Mouse (Mus musculus): ENCODE measurements around the gene Creb5. TPM values are rescaled to one million over a fixed set of nuclear protein-coding genes. Genes with fewer than 3 reads are reported as not detected.
A peak's percentile ranks its signal among the peaks of the same experiment; 100 is the strongest.

Creb5 gene
- polyA plus RNA-seq, 1 experiment from 2014 or later, result 38.9 TPM

- H3K27me3 ChIP-seq, result no peaks in the 10 kb centered on the region
- H3K36me3 ChIP-seq (replicated peaks), result no peaks in the 10 kb centered on the region
- H3K9me3 ChIP-seq, result no peaks in the 10 kb centered on the region
- peaks cover 49% of the 10 kb centered on the region for H3K4me1 ChIP-seq
- peak overlapping the region; percentile 44; the same call in 1 of the 2 replicates for H3K9ac ChIP-seq
- WGBS, result 61% methylated on average over 4 of the region's 4 CpGs
- ATAC-seq (ENCODE audit: low FRiP score), result no peak
- H3K4me3 ChIP-seq (replicated peaks), result no peak overlapping the region
- peak overlapping the region; percentile 52 for H3K4me2 ChIP-seq
- H3K27ac ChIP-seq, result peak overlapping the region; percentile 93
Observed at GRCm38 (mm10) chr6:53572456-53572855, 285.4 kb downstream of the Creb5 start.

DNA sequence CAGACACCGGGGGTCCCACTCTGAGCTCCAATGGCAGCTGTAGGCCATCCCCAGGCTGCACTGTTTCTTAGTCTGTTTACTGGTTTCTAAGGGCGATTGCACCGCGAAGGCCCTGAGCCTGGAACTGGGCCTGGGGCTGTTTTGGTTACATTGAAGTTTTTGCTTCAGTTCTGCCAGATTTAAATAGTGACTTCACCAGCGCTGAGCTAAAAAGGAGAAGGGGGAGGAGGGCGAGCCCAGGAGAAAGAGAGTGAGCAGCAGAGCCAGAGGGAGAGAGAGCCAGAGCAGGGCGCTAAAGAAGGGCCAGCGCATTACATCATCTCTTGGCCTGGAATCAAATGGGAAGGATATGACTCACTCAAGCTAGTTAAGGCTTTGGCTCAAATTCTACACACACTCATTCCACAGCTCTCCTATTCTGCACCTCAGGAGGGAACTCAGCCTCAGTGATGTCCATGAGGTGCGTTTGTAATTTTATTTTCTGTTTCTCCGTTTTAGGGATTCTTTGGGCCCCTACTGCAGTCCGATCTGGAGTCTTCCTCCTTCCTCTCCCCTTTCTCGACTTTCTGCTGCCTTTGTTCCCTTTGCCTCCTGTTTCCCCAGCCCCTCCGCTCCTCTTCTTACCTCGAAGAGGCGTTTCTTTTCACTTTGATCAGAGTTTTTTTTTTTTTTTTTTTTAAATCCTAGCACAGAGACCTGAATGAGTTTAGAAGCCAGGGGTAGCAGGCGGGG lies 286.1 kb downstream of the Creb5 start:
- no peaks in the 10 kb centered on the region for H3K36me3 ChIP-seq (replicated peaks)
- 3% methylated on average over 16 of the region's 16 CpGs for WGBS
- H3K27ac ChIP-seq, result peak overlapping the region; percentile 93
- peak; percentile 91 for ATAC-seq (ENCODE audit: low FRiP score)
- H3K4me2 ChIP-seq, result peak overlapping the region; percentile 52
- H3K4me3 ChIP-seq (replicated peaks), result peak overlapping the region; percentile 31
- H3K27me3 ChIP-seq, result no peaks in the 10 kb centered on the region
- no peaks in the 10 kb centered on the region for H3K9me3 ChIP-seq
- H3K9ac ChIP-seq, result peak overlapping the region; percentile 44
- H3K4me1 ChIP-seq, result peaks cover 49% of the 10 kb centered on the region

DNA sequence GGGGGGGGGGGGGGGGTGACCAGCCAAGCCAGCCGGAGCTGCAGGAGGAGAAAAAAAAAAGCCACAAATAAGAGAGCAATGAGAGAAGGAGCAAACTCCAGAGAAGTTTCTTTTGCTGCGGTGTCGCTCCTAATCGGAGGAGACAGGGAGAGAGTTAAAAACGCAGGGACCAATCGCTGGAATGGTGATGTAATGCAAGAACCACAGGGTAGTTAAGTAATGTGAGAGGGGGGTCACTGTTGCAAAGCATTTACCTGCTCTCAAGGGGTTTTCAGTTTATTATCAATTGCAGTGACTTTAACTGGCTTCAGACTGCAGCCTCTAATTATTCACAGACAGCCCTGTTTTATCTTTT lies 286.6 kb downstream of the Creb5 start:
- Histone ChIP-seq H3K27ac (peak overlapping the region; percentile 93), H3K9me3 (no peaks in the 10 kb centered on the region), H3K27me3 (no peaks in the 10 kb centered on the region), H3K4me3 (replicated peaks) (peak overlapping the region; percentile 31), H3K4me2 (peak overlapping the region; percentile 52), H3K4me1 (peaks cover 48% of the 10 kb centered on the region), H3K36me3 (replicated peaks) (no peaks in the 10 kb centered on the region), H3K9ac (peak overlapping the region; percentile 44)
- under 1% methylated on average over 6 of the region's 6 CpGs for WGBS
- peak; percentile 39; the same call in 1 of the 2 replicates for ATAC-seq (ENCODE audit: low FRiP score)

- 28% methylated on average over 12 of the region's 12 CpGs for WGBS
- Histone ChIP-seq H3K4me3 (replicated peaks) (peak overlapping the region; percentile 31), H3K27ac (peak overlapping the region; percentile 93), H3K9ac (peak overlapping the region; percentile 44), H3K27me3 (no peaks in the 10 kb centered on the region), H3K36me3 (replicated peaks) (no peaks in the 10 kb centered on the region), H3K4me1 (peaks cover 45% of the 10 kb centered on the region), H3K9me3 (no peaks in the 10 kb centered on the region), H3K4me2 (peak overlapping the region; percentile 52)
- ATAC-seq (ENCODE audit: low FRiP score), result no peak
Observed at GRCm38 (mm10) chr6:53574097-53574496, 287.0 kb downstream of the Creb5 start.

DNA sequence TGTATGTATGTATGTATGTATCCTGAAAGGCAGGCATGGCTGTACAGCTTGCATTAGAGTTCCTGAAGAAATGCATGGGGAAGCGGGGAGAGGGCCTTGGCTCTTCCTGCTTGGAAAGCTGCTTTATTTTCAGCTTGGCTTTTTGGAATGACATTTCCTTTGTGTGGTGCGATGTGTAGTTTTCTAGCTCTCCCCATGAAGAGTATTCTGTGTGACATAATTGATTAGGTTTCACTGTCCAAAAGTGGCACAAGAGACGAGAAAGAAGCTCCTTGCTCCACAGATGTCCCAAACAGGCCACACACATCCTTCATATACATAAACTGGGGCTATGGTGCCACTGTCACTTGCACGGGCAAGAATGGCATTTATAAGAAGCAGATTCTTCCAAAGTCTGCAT lies 288.1 kb downstream of the Creb5 start:
- ATAC-seq (ENCODE audit: low FRiP score), result no peak
- no peaks in the 10 kb centered on the region for H3K27me3 ChIP-seq
- peak overlapping the region; percentile 52 for H3K4me2 ChIP-seq
- H3K9me3 ChIP-seq, result no peaks in the 10 kb centered on the region
- peak overlapping the region; percentile 30 for H3K9ac ChIP-seq
- no peak overlapping the region for H3K4me3 ChIP-seq (replicated peaks)
- H3K27ac ChIP-seq, result no peak overlapping the region
- 63% methylated on average over 4 of the region's 4 CpGs for WGBS
- no peaks in the 10 kb centered on the region for H3K36me3 ChIP-seq (replicated peaks)
- H3K4me1 ChIP-seq, result peaks cover 40% of the 10 kb centered on the region

GRCm38 (mm10) chr6:53575836-53576235 lies 288.8 kb downstream of the Creb5 start:
- WGBS, result 91% methylated on average over 3 of the region's 3 CpGs

DNA sequence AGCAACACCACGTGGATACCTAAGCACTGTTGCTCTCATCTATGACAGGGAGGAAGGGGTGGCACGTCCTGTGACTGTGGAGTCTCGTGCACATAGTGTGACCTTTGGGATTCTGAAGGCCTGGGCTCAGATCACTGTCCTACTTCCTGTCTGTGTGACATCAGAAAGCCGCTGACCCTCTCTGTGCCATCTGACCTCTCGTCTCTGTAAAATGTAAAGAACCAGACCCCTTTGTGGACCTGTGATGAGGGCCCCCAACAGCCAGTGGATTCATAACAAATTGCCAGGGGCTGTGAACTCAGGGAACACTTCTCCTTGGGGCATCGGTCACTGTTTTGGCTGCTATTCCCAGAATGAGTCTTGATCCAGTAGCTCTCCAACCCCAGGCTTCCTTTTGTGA lies 289.8 kb downstream of the Creb5 start:
- H3K4me3 ChIP-seq (replicated peaks), result no peak overlapping the region
- H3K36me3 ChIP-seq (replicated peaks), result no peaks in the 10 kb centered on the region
- H3K9ac ChIP-seq, result no peak overlapping the region
- peaks cover 41% of the 10 kb centered on the region for H3K4me1 ChIP-seq
- H3K4me2 ChIP-seq, result no peak overlapping the region
- 88% methylated on average over 6 of the region's 6 CpGs for WGBS
- no peak for ATAC-seq (ENCODE audit: low FRiP score)
- H3K27me3 ChIP-seq, result no peaks in the 10 kb centered on the region
- no peaks in the 10 kb centered on the region for H3K9me3 ChIP-seq
- no peak overlapping the region for H3K27ac ChIP-seq

More at GRCm38 (mm10) chr6:53575836-53576235, 288.8 kb downstream of the Creb5 start:
- H3K27ac ChIP-seq, result no peak overlapping the region
- no peaks in the 10 kb centered on the region for H3K36me3 ChIP-seq (replicated peaks)
- no peak overlapping the region for H3K4me2 ChIP-seq
- no peak for ATAC-seq (ENCODE audit: low FRiP score)
- no peak overlapping the region for H3K9ac ChIP-seq
- H3K27me3 ChIP-seq, result no peaks in the 10 kb centered on the region
- H3K9me3 ChIP-seq, result no peaks in the 10 kb centered on the region
- peaks cover 40% of the 10 kb centered on the region for H3K4me1 ChIP-seq
- H3K4me3 ChIP-seq (replicated peaks), result no peak overlapping the region

- Histone ChIP-seq H3K36me3 (replicated peaks) (no peaks in the 10 kb centered on the region), H3K9ac (no peak overlapping the region), H3K27me3 (no peaks in the 10 kb centered on the region), H3K9me3 (no peaks in the 10 kb centered on the region), H3K4me2 (no peak overlapping the region), H3K4me1 (peaks cover 41% of the 10 kb centered on the region), H3K4me3 (replicated peaks) (no peak overlapping the region), H3K27ac (no peak overlapping the region)
- ATAC-seq (ENCODE audit: low FRiP score), result no peak
- WGBS, result 82% methylated on average over 3 of the region's 3 CpGs
Observed at GRCm38 (mm10) chr6:53577776-53578175, 290.7 kb downstream of the Creb5 start.

DNA sequence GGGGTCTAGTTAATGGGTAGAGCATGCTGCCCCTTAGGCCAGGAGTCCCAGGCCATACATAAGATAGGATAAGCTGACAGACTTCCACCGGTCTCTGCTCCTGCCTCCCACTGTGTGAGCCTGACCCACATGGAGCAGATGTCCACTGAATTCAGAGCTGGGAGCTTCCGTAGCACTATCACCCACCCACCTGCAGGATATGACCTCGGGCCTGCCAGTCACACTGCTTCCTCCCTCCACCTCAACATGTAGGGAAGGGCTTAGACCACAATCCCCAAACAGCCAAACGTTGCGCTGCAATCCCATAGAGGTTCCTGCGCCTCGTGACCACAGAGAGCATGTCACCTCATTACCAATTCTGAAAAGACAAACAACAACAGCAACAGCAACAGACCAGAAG lies 293.3 kb downstream of the Creb5 start:
- Histone ChIP-seq H3K27ac (no peak overlapping the region), H3K4me2 (no peak overlapping the region), H3K4me1 (peaks cover 38% of the 10 kb centered on the region), H3K9ac (no peak overlapping the region), H3K4me3 (replicated peaks) (no peak overlapping the region), H3K36me3 (replicated peaks) (no peaks in the 10 kb centered on the region), H3K27me3 (no peaks in the 10 kb centered on the region), H3K9me3 (no peaks in the 10 kb centered on the region)
- WGBS, result 80% methylated on average over 7 of the region's 7 CpGs
- ATAC-seq (ENCODE audit: low FRiP score), result no peak

DNA sequence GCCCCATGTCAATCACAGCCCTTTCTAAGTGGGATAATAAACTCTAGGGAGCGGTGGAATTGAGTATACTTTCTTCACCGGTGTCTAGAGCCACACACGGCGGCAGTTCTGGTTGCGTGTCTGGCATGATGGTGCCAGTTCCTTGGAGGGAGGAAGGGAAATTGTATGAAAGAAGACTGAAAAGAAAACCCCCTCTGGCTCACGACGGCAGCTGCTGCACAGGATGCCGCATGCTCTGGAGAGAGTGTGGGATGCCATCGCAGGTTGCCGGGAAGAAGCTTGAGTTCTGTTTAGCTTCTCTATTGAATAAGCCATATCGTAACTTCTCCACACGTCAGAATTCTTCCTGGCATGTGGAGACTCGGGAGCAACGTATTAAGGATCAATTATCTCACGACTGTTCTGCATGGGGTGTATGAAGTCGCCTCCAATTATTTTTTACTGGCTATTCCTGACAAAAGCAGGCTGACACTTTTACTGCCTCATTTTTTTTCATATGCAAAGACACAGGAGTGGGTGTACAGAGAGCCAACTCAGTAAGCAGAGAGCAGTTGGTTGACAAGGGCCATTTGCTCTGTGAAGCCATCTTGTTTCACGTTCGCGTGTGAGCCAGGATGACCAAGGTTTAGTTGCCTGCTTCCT lies 296.3 kb downstream of the Creb5 start:
- 40% methylated on average over 19 of the region's 19 CpGs for WGBS
- Histone ChIP-seq H3K36me3 (replicated peaks) (no peaks in the 10 kb centered on the region), H3K9ac (no peak overlapping the region), H3K9me3 (no peaks in the 10 kb centered on the region), H3K4me2 (peak overlapping the region; percentile 8; the same call in 1 of the 2 replicates), H3K4me1 (peaks cover 30% of the 10 kb centered on the region), H3K4me3 (replicated peaks) (no peak overlapping the region), H3K27ac (peak overlapping the region; percentile 68), H3K27me3 (no peaks in the 10 kb centered on the region)
- ATAC-seq (ENCODE audit: low FRiP score), result peak; percentile 20; the same call in 1 of the 2 replicates

- ATAC-seq (ENCODE audit: low FRiP score), result no peak
- H3K4me1 ChIP-seq, result peaks cover 30% of the 10 kb centered on the region
- H3K27me3 ChIP-seq, result no peaks in the 10 kb centered on the region
Observed at GRCm38 (mm10) chr6:53584718-53585405, 297.8 kb downstream of the Creb5 start.

DNA sequence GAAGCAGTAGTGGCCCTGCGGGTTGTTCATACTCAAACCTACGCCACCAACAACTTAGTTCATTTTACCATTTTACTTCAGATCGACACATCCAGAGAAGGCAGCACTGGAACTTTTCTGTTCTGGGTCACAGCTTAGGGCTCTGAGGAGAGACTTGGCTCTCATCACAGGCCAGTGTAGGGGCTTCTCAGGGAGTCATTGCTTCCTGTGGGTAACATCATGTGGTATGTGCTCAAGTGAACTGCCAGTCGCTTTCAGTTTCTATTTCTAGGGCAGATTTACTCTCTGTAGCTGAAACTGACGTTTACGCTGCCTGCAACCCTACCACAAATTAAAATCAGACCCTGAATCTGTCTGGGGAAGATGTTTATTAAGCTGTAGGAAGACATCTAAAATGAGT lies 302.7 kb downstream of the Creb5 start:
- no peaks in the 10 kb centered on the region for H3K27me3 ChIP-seq
- H3K4me3 ChIP-seq (replicated peaks), result no peak overlapping the region
- no peaks in the 10 kb centered on the region for H3K36me3 ChIP-seq (replicated peaks)
- H3K27ac ChIP-seq, result no peak overlapping the region
- peaks cover 22% of the 10 kb centered on the region for H3K4me1 ChIP-seq
- H3K4me2 ChIP-seq, result no peak overlapping the region
- H3K9ac ChIP-seq, result no peak overlapping the region
- H3K9me3 ChIP-seq, result no peaks in the 10 kb centered on the region
- ATAC-seq (ENCODE audit: low FRiP score), result no peak
- WGBS, result 90% methylated on average over 6 of the region's 6 CpGs

More at GRCm38 (mm10) chr6:53584718-53585405, 297.8 kb downstream of the Creb5 start:
- Histone ChIP-seq H3K4me2 (no peak overlapping the region), H3K9me3 (no peaks in the 10 kb centered on the region), H3K27ac (no peak overlapping the region), H3K36me3 (replicated peaks) (no peaks in the 10 kb centered on the region), H3K4me3 (replicated peaks) (no peak overlapping the region), H3K9ac (no peak overlapping the region)
- 63% methylated on average over 10 of the region's 10 CpGs for WGBS

Data from forebrain, embryonic 12.5 days (tissue).